Mouse (Mus musculus): ENCODE data around the gene Slc7a1. TPM values are rescaled to one million over a fixed set of nuclear protein-coding genes. Genes with fewer than 3 reads are reported as not detected.
A peak's percentile ranks its signal among the peaks of the same experiment; 100 is the strongest.

The Slc7a1 gene
- polyA plus RNA-seq, 1 experiment from 2014 or later, result 23.0 TPM

DNA sequence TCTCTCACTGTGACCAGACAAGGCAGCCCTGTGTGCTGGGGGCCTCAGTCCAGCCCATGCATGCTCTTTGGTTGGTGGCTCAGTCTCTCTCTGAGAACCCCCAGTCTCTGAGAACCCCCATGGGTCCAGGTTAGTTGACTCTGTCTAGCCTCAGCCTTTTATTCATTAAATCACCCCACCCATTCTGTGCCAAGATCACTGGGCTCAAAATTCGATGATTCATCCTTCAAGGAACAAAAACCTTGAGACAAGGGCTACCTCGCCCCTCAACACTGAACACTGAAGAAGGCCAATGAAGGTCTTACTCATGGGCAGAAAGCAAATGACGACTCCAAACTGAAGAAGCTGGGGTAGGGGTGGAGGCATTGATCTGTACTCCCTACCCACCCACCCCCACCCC lies 31.9 kb downstream of the Slc7a1 start:
- no peak for ATAC-seq (ENCODE audit: insufficient number of reproducible peaks, insufficient read depth, low FRiP score, low read depth)
- H3K27me3 ChIP-seq (ENCODE audit: control insufficient read depth, insufficient read depth, low read length), result no peaks in the 10 kb centered on the region
- WGBS, result 84% methylated on average over 3 of the region's 3 CpGs

DNA sequence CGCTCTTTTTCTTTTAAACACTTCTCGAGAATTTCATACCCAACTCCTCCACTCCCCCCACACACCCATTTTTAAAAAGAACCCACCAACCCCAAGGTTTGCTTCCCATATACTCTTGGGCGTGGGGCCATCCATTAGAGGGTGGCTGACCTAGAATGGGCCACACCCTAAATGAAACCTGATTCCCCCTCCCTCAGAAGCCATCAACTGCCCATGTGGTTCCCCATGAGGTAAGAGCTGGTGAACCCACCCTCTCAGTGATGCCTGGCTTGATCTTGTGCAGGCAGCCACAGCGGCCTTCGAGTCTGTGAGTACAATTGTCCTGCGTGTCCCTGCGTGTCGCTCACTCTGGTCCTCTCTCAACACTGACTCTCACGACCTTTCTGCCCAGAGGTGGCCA lies 33.2 kb downstream of the Slc7a1 start:
- Histone ChIP-seq H3K36me3 (ENCODE audit: control insufficient read depth, insufficient read depth, low read length) (0 out of 2 replicates have a peak, but pooled peaks cover 2% of the 10 kb centered on the region), H3K4me3 (ENCODE audit: control insufficient read depth in 1 of 2, insufficient read depth in 1 of 2, low read depth in 1 of 2, low read length in 2 of 2) (no peak overlapping the region), H3K4me2 (ENCODE audit: low read length) (no peak overlapping the region), H3K9me3 (ENCODE audit: control insufficient read depth, low read length) (peaks cover 5% of the 10 kb centered on the region; the same call in 1 of the 2 replicates), H3K27me3 (ENCODE audit: control insufficient read depth, insufficient read depth, low read length) (no peaks in the 10 kb centered on the region), H3K9ac (ENCODE audit: low read length) (no peak overlapping the region), H3K4me1 (ENCODE audit: control insufficient read depth in 2 of 2, insufficient read depth in 2 of 2, low read length in 2 of 2) (peaks cover 12 to 22% of the 10 kb centered on the region in 2 experiments), H3K27ac (replicated peaks in 1 of 2; ENCODE audit: control insufficient read depth in 1 of 2, insufficient read depth in 1 of 2, low read depth in 2 of 2, low read length in 2 of 2) (no peak overlapping the region)
- 80% methylated on average over 9 of the region's 9 CpGs for WGBS
- no peak for ATAC-seq (ENCODE audit: insufficient number of reproducible peaks, insufficient read depth, low FRiP score, low read depth)

More for the DNA sequence above, 31.9 kb downstream of the Slc7a1 start:
- H3K4me3 ChIP-seq (ENCODE audit: control insufficient read depth in 1 of 2, insufficient read depth in 1 of 2, low read depth in 1 of 2, low read length in 2 of 2), result no peak overlapping the region
- peaks cover 11 to 16% of the 10 kb centered on the region in 2 experiments; a peak in 3 of 4 replicates for H3K4me1 ChIP-seq (ENCODE audit: control insufficient read depth in 2 of 2, insufficient read depth in 2 of 2, low read length in 2 of 2)
- no peaks in the 10 kb centered on the region for H3K36me3 ChIP-seq (ENCODE audit: control insufficient read depth, insufficient read depth, low read length)
- peaks cover 5% of the 10 kb centered on the region; the same call in 1 of the 2 replicates for H3K9me3 ChIP-seq (ENCODE audit: control insufficient read depth, low read length)
- no peak overlapping the region for H3K9ac ChIP-seq (ENCODE audit: low read length)
- no peak overlapping the region for H3K27ac ChIP-seq (replicated peaks in 1 of 2; ENCODE audit: control insufficient read depth in 1 of 2, insufficient read depth in 1 of 2, low read depth in 2 of 2, low read length in 2 of 2)
- H3K4me2 ChIP-seq (ENCODE audit: low read length), result no peak overlapping the region

DNA sequence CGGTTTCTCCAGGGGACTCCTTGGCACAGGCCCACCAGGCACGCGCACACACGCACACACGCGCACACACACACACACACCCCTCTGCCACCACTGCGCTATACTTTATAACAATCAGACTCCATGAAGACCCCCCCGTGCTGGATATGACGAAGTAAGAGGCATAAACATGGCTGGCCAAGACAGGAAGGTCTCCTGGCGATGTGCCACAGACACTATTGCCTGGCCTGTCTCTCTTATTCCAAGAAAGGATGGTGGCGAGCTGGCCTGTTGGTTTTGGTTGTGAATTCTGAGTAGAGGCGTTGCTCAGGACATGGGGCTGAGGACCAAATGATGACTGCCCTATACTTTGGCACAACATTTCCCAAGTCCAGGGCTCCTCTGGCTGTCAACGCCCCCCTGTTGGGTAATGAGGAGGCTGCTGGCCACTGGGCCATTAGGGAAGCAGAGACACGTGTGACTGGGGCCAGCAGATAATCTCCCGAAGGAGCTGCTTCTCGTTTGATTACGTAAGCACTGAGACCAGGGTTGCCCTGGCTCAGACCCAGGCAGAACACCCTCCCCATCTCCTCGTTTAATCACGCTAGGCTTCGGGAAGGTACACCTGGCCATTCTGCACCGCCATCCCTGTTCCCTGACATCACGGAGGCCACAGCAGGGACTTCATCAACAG lies 36.1 kb downstream of the Slc7a1 start:
- no peak for ATAC-seq (ENCODE audit: insufficient number of reproducible peaks, insufficient read depth, low FRiP score, low read depth)
- Histone ChIP-seq H3K9me3 (ENCODE audit: control insufficient read depth, low read length) (no peaks in the 10 kb centered on the region), H3K9ac (ENCODE audit: low read length) (no peak overlapping the region), H3K36me3 (ENCODE audit: control insufficient read depth, insufficient read depth, low read length) (0 out of 2 replicates have a peak, but pooled peaks cover 2% of the 10 kb centered on the region), H3K4me3 (ENCODE audit: control insufficient read depth in 1 of 2, insufficient read depth in 1 of 2, low read depth in 1 of 2, low read length in 2 of 2) (no peak overlapping the region), H3K4me1 (ENCODE audit: control insufficient read depth in 2 of 2, insufficient read depth in 2 of 2, low read length in 2 of 2) (peaks cover 24 to 34% of the 10 kb centered on the region in 2 experiments), H3K27ac (replicated peaks in 1 of 2; ENCODE audit: control insufficient read depth in 1 of 2, insufficient read depth in 1 of 2, low read depth in 2 of 2, low read length in 2 of 2) (no peak overlapping the region), H3K4me2 (ENCODE audit: low read length) (no peak overlapping the region), H3K27me3 (ENCODE audit: control insufficient read depth, insufficient read depth, low read length) (no peaks in the 10 kb centered on the region)
- WGBS, result 69% methylated on average over 22 of the region's 22 CpGs

DNA sequence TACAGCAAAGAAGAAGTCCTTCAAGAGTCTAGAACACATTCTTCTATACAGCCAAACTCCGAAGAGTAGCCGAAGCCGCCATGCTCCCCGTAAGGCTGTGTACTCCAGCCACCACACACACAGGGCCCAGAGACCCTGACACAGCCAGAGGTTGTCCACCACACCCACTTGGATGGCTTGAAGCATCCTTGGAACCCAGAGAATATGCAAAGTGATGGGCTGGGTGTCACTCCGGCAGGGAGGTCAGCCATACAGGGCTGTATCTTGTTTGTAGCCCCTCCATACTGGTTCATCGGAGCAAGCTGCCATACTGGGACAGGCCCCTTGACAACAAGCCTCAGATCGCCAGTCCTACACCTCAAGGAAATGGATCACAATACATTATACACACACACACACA lies 37.4 kb downstream of the Slc7a1 start:
- H3K9me3 ChIP-seq (ENCODE audit: control insufficient read depth, low read length), result no peaks in the 10 kb centered on the region
- peak overlapping the region; percentile 73 to 75; a peak in 3 of 4 replicates for H3K27ac ChIP-seq (replicated peaks in 1 of 2; ENCODE audit: control insufficient read depth in 1 of 2, insufficient read depth in 1 of 2, low read depth in 2 of 2, low read length in 2 of 2)
- peaks cover 24 to 34% of the 10 kb centered on the region in 2 experiments for H3K4me1 ChIP-seq (ENCODE audit: control insufficient read depth in 2 of 2, insufficient read depth in 2 of 2, low read length in 2 of 2)
- H3K4me2 ChIP-seq (ENCODE audit: low read length), result no peak overlapping the region
- H3K27me3 ChIP-seq (ENCODE audit: control insufficient read depth, insufficient read depth, low read length), result no peaks in the 10 kb centered on the region
- 98% methylated on average over 7 of the region's 7 CpGs for WGBS
- 0 out of 2 replicates have a peak, but pooled peaks cover 2% of the 10 kb centered on the region for H3K36me3 ChIP-seq (ENCODE audit: control insufficient read depth, insufficient read depth, low read length)
- no peak for ATAC-seq (ENCODE audit: insufficient number of reproducible peaks, insufficient read depth, low FRiP score, low read depth)
- H3K9ac ChIP-seq (ENCODE audit: low read length), result no peak overlapping the region
- H3K4me3 ChIP-seq (ENCODE audit: control insufficient read depth in 1 of 2, insufficient read depth in 1 of 2, low read depth in 1 of 2, low read length in 2 of 2), result no peak overlapping the region

DNA sequence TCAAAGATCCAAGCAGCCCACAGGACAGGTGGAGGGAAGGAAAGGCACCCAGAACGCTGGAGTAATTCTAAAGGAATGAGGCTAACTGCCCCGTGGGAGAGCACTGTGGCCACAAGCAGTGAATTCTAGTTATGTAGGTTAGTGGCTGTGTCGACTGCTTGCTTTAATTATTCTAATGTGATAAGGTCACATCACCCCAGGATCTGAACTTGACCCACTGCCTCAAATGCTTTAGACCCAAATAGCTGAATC lies 38.0 kb downstream of the Slc7a1 start:
- 17% methylated on average over 3 of the region's 3 CpGs for WGBS
- Histone ChIP-seq H3K27ac (replicated peaks in 1 of 2; ENCODE audit: control insufficient read depth in 1 of 2, insufficient read depth in 1 of 2, low read depth in 2 of 2, low read length in 2 of 2) (peak overlapping the region; percentile 73 to 75), H3K9ac (ENCODE audit: low read length) (peak overlapping the region; percentile 41), H3K4me2 (ENCODE audit: low read length) (peak overlapping the region; percentile 48), H3K4me3 (ENCODE audit: control insufficient read depth in 1 of 2, insufficient read depth in 1 of 2, low read depth in 1 of 2, low read length in 2 of 2) (no peak overlapping the region), H3K27me3 (ENCODE audit: control insufficient read depth, insufficient read depth, low read length) (no peaks in the 10 kb centered on the region), H3K4me1 (ENCODE audit: control insufficient read depth in 2 of 2, insufficient read depth in 2 of 2, low read length in 2 of 2) (peaks cover 24 to 34% of the 10 kb centered on the region in 2 experiments), H3K36me3 (ENCODE audit: control insufficient read depth, insufficient read depth, low read length) (0 out of 2 replicates have a peak, but pooled peaks cover 2% of the 10 kb centered on the region), H3K9me3 (ENCODE audit: control insufficient read depth, low read length) (0 out of 2 replicates have a peak, but pooled peaks cover 2% of the 10 kb centered on the region)
- ATAC-seq (ENCODE audit: insufficient number of reproducible peaks, insufficient read depth, low FRiP score, low read depth), result no peak

DNA sequence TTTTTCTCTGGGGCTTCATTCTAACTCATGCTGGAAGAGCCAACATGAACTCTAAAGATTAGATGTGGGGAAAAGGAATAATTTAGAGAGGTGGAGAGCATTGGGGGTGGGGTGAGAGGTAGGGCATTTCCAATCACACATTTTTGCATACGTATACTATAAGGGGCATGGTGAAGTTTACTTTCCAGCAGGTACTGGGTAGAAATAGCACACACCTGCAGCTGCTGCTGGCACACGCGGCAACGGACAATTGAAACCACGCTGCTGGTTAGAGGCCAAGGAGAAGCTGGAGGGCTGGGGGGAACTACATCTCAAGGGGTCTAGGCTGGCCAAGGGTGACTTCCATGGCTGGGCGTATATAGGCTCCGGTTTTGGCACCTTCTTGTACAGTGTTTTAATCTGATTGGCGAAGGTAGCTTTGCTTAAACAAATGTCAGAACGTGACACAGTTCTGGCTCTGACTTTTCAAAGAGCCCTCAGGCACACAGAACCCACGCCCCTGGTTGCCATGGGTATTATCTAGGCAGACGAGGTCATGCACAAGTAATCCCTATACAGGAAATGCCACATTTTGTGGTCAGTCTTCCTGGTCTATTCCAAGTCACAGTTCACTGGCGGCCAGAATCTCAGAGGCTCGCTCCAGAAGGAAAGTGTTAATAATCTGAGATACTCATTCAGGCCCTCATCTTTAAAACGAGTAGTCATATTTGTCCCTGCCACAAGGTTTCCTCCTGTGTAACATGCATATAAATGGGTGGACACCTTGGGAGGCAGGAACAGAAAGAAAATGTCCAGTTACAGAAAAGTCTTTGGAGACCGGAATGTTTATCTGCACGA lies 38.6 kb downstream of the Slc7a1 start:
- Histone ChIP-seq H3K9me3 (ENCODE audit: control insufficient read depth, low read length) (0 out of 2 replicates have a peak, but pooled peaks cover 2% of the 10 kb centered on the region), H3K4me1 (ENCODE audit: control insufficient read depth in 2 of 2, insufficient read depth in 2 of 2, low read length in 2 of 2) (peaks cover 24 to 34% of the 10 kb centered on the region in 2 experiments), H3K4me2 (ENCODE audit: low read length) (peak overlapping the region; percentile 48), H3K27ac (replicated peaks in 1 of 2; ENCODE audit: control insufficient read depth in 1 of 2, insufficient read depth in 1 of 2, low read depth in 2 of 2, low read length in 2 of 2) (peak overlapping the region; percentile 73 to 75), H3K36me3 (ENCODE audit: control insufficient read depth, insufficient read depth, low read length) (0 out of 2 replicates have a peak, but pooled peaks cover 2% of the 10 kb centered on the region), H3K27me3 (ENCODE audit: control insufficient read depth, insufficient read depth, low read length) (no peaks in the 10 kb centered on the region), H3K9ac (ENCODE audit: low read length) (peak overlapping the region; percentile 41), H3K4me3 (ENCODE audit: control insufficient read depth in 1 of 2, insufficient read depth in 1 of 2, low read depth in 1 of 2, low read length in 2 of 2) (peak overlapping the region in 1 of 2 experiments; percentile 3; a peak in 1 of 4 replicates)
- 16% methylated on average over 16 of the region's 16 CpGs for WGBS
- ATAC-seq (ENCODE audit: insufficient number of reproducible peaks, insufficient read depth, low FRiP score, low read depth), result peak; percentile 70

DNA sequence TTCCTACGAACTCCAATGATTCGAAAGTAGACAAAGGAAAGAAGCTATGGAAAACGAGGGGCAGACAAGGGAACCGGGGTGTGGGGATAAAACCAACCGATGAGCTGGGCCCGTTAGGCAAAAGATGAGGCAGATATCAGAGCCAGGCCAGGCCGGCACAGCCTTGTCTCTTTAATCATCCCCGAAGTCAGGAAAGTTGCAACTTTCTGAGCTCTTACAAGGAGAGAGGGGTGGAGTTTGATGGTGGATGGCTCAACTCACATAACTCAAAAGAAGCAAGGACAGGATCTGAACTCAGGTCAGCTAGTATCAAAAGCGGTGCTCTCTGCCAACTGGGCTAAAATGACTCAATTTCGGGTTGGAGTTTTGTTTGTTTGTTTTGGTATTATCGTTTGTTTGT lies 40.6 kb downstream of the Slc7a1 start:
- Histone ChIP-seq H3K27ac (replicated peaks in 1 of 2; ENCODE audit: control insufficient read depth in 1 of 2, insufficient read depth in 1 of 2, low read depth in 2 of 2, low read length in 2 of 2) (no peak overlapping the region), H3K9me3 (ENCODE audit: control insufficient read depth, low read length) (0 out of 2 replicates have a peak, but pooled peaks cover 2% of the 10 kb centered on the region), H3K27me3 (ENCODE audit: control insufficient read depth, insufficient read depth, low read length) (no peaks in the 10 kb centered on the region), H3K4me2 (ENCODE audit: low read length) (no peak overlapping the region), H3K4me1 (ENCODE audit: control insufficient read depth in 2 of 2, insufficient read depth in 2 of 2, low read length in 2 of 2) (peaks cover 35 to 45% of the 10 kb centered on the region in 2 experiments), H3K36me3 (ENCODE audit: control insufficient read depth, insufficient read depth, low read length) (0 out of 2 replicates have a peak, but pooled peaks cover 2% of the 10 kb centered on the region), H3K9ac (ENCODE audit: low read length) (no peak overlapping the region), H3K4me3 (ENCODE audit: control insufficient read depth in 1 of 2, insufficient read depth in 1 of 2, low read depth in 1 of 2, low read length in 2 of 2) (no peak overlapping the region)
- no peak for ATAC-seq (ENCODE audit: insufficient number of reproducible peaks, insufficient read depth, low FRiP score, low read depth)
- 89% methylated on average over 11 of the region's 11 CpGs for WGBS

All from heart, embryonic 14.5 days (tissue).